Mouse (Mus musculus) lung, postnatal 14 days (tissue): ENCODE results near the gene Prm3.
A peak's percentile ranks its signal among the peaks of the same experiment; 100 is the strongest.

Experiments
- DNase-seq: peaks from one replicate; pipeline ENCODE4 v3.0.0; 2021

The Prm3 gene

GRCm38 (mm10) chr16:10769661-10770060 is 21.1 kb downstream of the Prm3 start:
- DNase-seq: no peak

DNA sequence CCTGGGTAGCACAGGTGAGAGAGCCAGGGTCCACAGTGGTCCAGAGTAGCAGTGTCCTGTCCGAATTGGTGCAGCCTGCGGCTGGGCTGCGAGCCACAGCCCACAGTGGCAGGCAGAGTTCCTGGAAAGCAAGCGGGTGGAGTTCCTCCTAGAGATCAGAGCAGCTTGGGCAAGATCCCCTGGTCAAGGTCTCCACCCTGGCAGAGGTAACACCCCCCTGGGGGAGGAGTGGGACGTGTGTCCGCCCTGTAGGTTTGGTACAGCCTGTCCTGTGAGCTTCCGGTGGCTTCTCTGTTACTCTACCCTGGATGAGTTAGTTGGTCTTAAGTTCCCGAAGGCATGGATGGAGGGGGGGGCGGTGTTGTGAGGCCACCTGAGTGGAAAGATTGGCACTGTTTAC is 21.9 kb downstream of the Prm3 start:
- no peak for DNase-seq

- DNase-seq: peak; percentile 90
Measured at GRCm38 (mm10) chr16:10767158-10767557, 23.6 kb downstream of the Prm3 start.

- DNase-seq: peak; percentile 58
Measured at GRCm38 (mm10) chr16:10764323-10764722, 26.4 kb downstream of the Prm3 start.

- DNase-seq: no peak
Measured at GRCm38 (mm10) chr16:10763540-10764264, 27.0 kb downstream of the Prm3 start.

- no peak for DNase-seq
Measured at GRCm38 (mm10) chr16:10762569-10763180, 28.0 kb downstream of the Prm3 start.

GRCm38 (mm10) chr16:10761182-10761581 is 29.5 kb downstream of the Prm3 start:
- no peak for DNase-seq

DNA sequence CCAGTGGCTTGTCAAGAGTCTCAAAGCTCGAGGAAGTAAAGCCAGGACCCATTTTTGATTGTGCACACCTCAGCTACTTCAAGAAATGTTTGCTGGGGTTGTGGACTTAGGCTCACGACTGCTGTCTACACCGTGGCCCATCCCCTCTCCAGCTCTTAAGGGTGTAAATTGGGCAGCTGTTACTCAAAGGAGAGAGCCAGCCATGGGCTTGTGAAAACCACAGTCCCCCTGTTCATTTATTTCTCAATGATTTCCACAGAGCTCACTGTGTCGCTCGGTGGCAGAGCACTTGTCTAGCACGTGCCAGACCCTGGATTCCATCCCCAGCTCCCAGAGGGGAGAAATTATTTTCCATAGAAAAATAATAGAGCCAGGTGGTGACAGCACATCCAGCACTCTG is 34.5 kb downstream of the Prm3 start:
- DNase-seq: no peak

- DNase-seq: no peak
Measured at GRCm38 (mm10) chr16:10754521-10755296, 36.0 kb downstream of the Prm3 start.

DNA sequence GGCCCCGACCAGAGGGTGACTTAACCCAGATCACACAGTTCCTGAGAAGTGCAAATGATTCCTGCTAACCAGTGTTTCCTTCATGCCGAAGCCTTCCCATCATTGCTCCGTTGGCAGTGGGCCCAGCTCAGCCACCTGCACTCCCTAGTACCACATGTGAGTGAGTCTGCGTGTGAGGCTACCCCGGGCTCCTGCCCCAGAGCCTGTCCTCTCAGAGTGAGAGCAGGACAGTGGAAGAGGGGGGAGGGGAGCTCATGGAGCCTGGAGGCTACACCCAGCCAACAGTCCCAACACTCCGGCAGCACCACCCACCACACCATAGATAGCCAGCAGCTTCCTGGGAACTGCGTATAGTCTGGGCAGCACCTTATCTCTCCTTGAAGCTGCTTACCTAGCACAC is 40.9 kb downstream of the Prm3 start:
- DNase-seq: no peak

- no peak for DNase-seq
Measured at GRCm38 (mm10) chr16:10749226-10749625, 41.5 kb downstream of the Prm3 start.

- DNase-seq: peak; percentile 43
Measured at GRCm38 (mm10) chr16:10741082-10741481, 49.6 kb downstream of the Prm3 start.
